Mouse (Mus musculus) adrenal gland, postnatal 14 days (tissue): ENCODE results near the gene Rabac1. TPM values are rescaled to one million over a fixed set of nuclear protein-coding genes. Genes with fewer than 3 reads are reported as not detected.
A peak's percentile ranks its signal among the peaks of the same experiment; 100 is the strongest.

Experiments used
- DNase-seq: peaks from one replicate; pipeline ENCODE4 v3.0.0; 2021; ENCODE audit warnings: mixed read lengths
- long read RNA-seq, 2 experiments: library from polyadenylated mRNA; stranded (forward); transcript quantifications; one replicate each; pipeline ENCODE4 v2.0.0; 2021
- total RNA-seq: library from RNA; stranded (reverse); gene quantifications from 2 replicates; pipeline ENCODE4 v1.2.3, GENCODE M21; 2021

Rabac1 gene
- 212 and 238 TPM in 2 replicates for total RNA-seq
- long read RNA-seq, experiment 1, transcript Rabac1-201 (5 exons, 899 nt) = major isoform, 161 of 169 reads
- long read RNA-seq, experiment 1, partial matches to known transcripts = 0 of 169 reads
- long read RNA-seq, experiment 1, other reads (novel, unspliced or antisense) = 5 of 169 reads
- long read RNA-seq, experiment 2, transcript Rabac1-201 (5 exons, 899 nt) = major isoform, 133 of 142 reads
- long read RNA-seq, experiment 2, partial matches to known transcripts = 3 of 142 reads
- long read RNA-seq, experiment 2, other reads (novel, unspliced or antisense) = 2 of 142 reads

DNA sequence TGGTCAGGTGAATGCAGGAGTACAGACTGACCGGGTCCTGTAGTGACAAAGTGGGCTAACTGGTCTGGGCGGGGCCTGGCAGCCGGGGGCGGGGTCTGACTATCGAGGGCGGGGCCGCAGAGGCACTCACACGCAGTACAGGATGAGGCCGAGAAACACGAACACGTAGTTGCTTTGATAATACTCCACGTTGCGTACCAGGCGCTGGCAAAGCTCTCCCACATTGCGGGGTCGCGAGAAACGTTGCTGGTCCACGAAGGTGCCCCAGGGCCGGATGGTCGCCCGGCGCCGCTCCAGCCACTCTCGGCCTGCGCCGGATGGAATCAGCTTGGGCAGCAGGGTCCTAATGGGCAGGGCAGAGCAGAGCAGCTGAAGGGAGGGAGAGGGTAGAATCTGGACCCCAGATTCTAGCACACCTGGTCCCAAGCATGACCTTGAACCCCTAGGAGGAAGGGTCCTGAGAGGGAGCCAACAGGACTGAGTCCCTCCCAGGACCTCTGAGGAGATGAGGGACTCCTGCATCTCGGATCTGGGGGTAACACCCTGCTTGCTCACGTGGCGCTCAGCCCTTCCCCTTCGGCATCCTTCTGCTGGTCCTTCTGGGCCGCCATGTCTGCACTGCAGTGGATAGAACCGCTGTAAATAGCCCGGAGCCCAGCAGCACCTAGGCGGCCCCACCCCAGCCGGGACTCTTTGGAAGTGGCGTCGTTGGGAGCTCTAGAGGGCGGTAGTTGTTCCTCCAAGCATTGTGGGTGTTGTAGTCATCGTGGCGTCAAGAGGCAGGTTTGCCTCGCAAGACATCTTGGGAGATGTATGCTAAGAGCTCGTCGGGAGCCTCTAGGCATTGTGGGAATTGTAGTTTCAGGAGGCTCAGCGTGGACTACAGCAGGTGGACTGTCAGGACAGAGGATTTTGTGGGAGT lies at the start of gene Rabac1:
TSS of gene Rabac1 (minus strand) at position 783 of the 922 bp plus-strand sequence.
- DNase-seq = peak; percentile 93

DNA sequence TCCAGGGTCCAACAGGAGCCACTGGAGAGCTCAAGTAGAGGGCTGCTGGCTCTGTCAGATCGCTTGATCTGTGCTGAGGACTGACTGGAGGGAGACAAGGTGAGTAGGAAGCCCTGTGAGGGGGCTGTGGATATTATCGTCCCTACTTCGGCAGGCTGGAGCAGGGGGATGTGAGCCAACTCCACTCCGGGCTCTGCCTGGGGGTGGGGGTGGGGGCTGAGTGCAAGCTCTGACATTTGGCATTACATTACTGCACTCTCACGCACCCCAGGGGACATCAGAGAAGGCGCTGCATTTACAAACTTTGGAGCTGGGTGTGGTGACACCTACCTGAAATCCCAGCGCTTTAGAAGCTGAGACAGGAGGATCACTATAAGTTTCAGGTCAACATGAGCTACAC lies 39.0 kb upstream of the Rabac1 start:
- DNase-seq = no peak

DNA sequence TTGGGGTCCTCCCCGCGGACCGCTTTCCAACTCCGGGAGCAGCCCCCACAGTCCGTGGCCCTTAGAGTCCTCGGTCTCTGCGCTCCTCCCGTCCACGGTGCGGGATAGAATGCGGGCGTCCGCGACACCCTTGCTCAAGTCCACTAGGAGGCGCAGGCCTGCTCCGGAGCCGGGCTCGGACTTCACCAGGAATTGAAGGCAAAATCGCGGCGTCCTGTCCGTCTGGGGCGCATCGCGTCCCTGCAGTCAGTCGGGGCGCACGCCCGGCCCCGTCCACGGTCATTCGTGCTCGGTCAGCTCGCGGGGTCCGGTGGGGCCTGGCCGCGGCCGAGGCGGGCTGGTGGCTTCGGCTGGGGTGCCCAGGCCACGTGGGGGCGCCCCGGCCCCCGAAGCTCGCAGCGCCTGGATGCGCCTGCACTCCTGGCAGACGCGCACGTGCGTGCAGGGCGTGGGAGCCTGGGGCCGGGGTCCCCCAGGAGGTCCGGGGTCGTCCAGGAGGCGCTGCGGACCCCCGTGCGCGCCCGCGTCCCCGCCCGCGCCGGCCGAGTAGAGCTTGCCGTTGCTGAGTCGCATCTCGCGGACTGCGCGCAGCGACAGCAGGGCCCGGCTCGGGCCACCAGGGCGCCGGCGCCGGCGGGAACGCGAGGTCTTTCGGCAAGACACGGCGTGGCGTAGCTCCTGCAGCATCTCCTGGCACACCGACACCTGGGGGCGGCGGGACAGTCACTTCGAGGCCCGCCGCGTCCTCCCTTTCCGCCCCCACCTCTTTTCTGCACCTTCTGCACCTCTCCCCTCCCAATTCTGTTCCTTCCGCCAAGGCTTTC lies 37.7 kb upstream of the Rabac1 start:
- peak; percentile 77 for DNase-seq

DNA sequence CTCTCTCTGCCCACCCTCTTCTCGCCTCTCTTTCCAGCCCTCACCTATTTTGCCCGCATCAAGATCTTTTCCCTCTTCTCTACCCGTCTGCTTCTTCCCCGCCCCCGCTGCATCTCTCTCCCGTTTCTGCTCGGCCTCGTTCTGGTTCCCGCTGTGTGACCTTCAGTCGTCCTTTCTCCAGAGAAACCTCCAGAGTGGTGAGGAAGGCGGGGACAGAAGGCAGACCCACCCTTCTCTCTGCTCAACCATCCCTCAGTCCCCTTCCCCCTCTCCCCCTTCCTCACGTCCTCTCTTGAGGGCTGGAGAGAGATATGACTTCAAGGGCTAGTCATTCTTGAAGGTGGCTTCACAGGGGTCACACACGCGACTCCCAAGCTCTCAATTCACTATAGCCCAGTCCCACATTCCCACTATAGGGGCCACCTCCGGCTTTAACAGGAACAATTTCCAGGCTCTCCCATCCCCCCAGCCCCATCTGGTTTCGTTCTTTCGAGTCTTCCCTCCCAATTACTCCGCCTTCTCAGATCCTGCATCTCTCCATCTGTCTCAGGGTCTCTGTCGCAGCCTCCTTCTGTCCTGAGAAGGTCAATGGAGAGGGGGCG lies 36.6 kb upstream of the Rabac1 start:
- DNase-seq = no peak

DNA sequence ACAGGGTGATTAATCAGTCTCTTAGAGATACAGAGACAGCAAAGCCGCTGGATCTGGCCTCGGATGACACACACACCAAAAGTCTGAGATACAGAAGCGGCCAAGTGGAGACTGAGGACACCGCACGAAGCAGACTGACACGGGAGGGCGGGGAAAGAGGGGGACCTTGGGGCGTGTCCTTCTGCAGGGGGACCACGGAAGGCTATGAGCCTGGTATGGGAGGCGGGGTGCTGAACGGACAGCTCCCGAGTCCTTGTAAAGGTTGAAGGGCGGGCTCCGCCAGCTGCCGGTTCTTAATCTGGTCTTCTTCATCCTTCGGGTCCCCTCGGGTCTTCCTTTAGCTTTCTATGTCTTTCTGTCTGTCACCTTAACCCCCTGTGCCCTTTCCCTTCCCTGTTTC lies 36.1 kb upstream of the Rabac1 start:
- DNase-seq = peak; percentile 92

DNA sequence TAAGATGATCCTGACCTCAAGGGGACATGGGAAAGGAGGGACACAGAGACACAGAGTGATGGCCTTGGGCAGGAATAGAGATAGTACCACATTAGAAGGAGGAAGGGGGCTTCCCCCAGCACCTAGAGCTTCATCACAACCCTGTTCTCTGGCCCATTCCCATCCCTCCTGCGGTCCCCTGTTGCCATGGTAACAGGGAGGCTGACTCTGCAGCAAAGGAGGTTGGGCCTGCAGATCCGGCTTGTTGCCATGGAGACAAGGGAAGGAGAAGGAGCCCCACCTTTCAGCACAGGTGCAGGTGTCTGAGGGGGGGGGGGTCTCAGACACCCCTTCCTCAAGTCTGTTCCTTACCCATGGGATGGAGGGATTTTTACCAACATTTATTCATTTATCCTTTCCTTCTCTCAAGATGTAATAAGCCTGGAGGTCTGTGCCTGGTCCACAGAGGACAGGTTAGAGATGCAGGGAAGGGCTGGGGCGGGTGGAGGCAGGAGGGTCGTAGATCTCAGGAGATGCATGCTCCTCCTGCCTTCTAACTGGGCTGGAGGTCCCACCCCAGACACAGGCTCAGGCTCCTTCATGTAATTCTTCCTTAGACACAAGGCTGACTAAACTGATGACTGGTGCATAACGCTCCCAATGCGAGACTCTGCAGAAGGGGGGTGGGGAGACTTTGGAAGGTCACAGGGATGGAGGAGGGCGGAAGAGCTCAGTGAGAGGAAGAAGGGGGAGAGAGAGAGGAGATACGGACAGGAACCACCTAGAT lies 35.2 kb upstream of the Rabac1 start:
- DNase-seq = peak; percentile 37

DNA sequence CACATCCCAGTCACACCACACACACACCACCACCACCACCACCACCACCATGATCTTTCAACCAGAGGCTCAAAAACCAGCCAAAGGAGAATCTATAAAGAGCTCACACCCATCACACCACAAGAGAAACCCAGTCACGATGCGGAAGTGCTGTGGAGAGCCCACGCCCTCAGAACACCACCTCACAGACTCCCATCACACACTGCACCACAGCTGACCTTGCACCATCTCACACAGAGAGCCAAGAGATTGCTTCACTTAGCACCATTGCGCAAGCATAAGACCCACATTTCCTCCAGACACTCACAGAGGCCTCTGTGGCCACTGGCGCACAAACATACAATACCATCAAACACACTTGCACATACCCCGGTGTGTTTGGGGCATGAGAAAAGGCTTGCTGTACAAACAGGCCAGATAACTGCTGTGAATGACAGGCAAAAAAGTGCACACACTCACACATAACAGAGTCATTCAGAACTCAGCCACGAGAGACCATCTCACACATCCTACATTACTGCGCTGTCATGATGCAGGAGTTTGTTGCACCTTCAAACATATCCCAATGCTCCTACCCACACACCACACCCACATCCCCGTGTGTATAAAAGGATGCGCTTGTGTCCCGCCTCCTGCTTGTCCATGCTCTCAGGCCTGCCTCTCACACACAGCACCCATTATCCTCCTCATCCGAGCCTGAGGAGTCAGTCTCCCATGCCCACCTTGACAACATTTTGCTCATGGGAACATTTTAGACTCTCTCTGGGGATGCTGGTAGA lies 34.2 kb upstream of the Rabac1 start:
- peak; percentile 75 for DNase-seq

DNA sequence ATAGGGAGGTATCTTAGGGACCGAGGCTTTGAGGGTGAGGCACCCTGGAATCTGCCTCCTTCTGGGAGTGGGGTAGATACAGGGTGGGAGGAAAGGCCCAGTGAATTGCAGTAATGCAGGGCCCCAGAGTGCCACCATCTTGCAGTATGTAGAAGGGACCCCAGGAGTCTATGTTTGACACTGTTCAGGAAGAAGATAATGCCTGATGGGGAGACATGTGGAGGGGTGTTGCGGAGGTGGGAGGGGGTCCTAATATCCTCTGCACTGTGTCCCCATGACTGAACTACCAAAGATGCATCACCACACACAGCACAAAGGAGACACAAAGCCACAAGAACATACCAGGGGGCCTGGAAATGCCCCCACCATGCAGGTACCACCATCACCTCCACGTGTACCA lies 33.6 kb upstream of the Rabac1 start:
- DNase-seq = no peak

DNA sequence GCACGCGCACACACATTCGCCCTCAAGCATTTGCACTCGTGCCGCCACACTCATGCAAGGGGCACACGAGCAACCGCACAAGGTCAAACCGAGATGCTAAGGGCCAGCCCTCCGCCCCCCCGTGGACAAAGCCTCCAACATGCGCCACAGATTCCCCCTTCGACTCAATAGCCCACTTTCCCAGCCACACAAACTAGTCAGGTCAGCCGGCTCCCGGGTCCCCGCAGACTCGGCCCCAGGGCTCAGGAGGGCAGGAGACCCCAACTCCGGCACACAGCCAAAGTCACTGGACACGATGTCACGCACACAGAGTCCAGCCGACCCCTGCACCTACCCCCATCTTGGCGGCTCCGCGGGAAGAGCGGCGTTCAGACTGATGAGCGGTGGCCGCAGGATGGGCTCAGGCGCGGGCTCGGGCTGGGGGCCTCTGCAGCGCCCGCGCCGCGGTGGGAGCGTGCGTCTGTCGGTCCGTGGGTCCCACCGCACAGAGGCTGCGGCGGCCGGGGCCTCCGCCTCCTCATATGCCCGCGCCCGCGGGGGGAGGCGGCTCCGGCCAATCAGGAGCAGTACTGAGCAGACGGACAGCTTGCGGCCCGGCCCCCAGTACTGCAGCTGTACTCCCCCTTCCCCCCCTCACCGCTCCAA lies 33.0 kb upstream of the Rabac1 start, which contains the start of gene Atp1a3:
TSS of gene Atp1a3 (minus strand) at position 538 of the 645 bp plus-strand sequence.
- DNase-seq = peak; percentile 83

DNA sequence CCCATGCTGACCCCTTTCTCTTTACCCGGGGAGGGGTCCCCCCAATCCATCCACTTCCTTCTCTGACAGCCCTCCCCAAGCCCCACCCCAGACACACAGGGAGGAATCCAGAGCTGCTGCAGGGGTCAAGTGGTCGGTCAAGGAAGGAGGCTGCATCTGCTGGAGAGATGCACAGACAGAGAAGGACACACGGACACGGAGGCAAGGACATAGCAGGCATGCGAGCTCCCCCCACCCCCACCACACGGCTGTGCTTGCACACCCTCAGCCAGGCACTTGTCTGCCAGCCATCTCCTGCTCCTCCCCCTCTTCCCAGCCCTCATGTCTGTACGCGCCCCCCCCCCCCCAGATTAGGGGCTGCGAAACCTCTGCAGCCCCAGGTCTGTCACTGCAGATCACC lies 32.3 kb upstream of the Rabac1 start:
- no peak for DNase-seq

DNA sequence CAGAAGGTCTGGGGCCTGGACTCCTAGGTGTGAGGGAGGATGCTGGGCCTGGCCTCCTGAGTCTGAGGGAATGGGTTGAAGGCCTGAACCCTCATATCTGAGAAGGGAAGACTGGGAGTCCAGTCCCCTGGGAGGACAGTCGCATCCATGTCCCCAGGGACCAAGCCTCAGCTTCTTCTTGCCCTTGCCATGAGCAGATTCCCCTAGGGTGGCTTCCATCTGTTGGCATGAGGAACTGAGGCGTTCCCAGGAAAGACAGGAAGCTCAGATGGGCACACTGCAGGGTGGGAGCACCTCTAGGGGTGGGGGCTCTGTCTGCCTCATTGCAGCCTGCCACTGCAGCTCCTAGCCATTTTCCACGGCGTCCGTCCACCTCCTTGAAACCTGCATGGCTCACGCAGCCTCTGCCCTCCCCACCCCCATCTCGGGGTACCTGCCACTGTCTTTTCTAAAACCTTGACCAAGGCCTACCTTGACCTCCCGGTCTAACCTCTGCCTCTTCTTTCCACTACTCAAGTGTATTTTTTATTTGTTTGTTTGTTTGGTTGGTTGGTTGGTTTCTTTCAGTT lies 31.4 kb upstream of the Rabac1 start:
- no peak for DNase-seq

DNA sequence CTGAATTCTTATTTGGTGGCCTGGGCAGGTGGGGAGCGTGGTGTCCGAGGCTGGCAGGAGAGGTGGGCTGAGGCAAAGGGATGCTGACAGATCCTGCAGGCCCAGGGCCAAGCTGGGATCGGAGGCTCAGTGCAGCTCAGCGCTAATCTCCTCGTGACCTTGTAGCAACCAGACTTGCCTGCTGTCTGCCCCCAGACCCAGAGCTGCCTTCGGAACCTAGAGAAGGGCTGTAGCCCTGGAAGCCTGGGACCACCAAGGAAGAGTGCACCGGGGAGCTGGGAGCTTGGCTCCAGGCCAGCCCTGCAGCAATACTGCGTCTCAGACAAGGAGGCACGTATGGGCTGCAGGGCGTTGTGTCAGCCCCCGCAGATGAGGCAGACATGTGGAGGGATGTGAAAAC lies 30.7 kb upstream of the Rabac1 start:
- no peak for DNase-seq

DNA sequence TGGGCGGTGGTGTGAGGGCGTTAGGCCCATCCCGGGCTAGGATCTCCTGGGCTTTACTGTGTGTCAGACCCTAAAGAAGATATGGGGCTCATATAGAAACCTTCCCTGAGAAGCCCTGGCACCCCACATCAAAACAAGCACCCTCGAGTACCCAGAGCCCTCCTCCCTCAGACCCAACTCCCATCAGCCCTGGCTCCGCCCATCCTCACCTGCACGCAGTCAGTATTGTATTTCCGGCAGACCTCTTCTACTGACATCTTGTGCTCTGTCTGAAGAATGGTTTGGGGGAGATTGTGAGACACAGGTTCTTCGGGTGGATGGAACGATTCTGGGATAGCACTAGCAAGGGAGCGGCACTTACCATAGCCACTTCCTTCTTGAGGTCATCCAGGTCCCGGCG lies 28.2 kb upstream of the Rabac1 start:
- no peak for DNase-seq

DNA sequence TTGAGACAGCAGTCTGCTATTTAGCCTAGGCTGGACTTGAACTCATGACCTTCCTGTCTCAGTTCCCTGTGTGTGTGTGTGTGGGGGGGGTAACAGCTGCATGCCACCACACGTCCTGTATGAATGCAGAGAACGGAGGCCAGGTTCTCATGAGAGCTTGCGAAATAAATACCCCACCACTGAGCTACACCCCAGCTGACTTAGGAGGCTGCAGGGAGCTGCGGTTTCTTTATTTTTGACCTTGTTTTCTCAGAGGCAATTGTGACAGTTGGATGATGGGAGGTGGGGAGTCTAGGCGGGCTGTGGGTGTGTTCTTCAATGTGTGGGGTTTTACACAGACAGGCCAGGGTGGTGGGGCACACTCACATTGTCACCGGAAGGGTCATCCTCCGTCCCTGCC lies 27.7 kb upstream of the Rabac1 start:
- no peak for DNase-seq

DNA sequence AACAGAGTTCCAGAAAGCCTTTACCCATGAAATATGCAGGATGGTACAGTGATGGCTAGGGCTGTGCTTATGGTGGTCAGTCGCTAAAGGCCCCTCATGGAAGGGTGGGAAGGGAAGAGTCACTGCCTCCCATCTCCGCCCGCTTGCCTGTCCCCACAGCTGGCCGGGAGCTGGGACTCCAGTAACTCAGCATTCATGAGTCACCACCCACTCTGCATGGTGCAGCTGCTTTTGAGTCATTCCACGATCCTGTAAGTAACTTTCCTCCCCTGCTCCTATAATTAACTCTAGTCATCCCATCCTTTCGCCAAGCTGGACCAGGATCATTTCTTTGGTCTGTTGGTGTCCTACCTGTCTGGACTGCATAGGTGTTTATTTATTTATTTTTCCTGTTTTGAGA lies 20.5 kb upstream of the Rabac1 start:
- DNase-seq = no peak

DNA sequence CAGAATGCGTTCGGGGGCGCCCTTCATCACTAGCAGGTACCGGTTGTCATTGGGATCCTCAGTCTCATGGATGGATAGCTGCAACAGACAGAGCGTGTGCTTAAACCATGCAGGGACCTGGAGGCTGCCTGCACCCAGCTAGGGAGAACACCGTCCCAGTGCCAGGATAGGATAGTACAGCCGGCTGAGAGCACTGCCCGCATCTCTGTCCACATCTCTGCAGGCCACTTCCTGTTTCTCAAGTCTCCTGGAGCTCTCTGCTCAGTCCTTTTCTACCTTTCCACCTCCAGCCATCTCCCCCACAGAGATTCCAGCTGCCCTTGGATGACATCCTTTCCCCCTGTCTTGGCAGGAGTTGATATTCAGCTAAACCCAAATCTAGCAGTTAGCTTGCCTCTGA lies 17.9 kb upstream of the Rabac1 start:
- no peak for DNase-seq

DNA sequence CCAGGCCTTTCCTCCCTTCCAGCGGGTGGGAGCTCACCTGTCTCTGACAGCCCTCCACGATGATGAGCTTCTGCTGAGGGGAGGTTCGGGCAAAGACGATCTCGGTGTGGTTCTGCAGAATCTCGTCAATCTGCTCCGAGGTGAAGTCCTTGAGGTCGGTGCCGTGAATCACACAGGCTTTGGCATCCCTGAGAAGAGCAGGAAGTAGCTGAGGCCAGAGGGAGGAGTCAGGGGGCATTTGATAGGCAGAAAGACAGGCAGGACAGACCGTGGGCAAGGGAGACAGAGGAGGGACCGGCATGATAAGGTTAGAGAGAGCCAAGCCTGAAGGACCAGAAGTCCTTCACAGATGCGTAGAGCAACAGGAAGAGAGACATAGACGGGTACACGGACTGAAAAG lies 15.4 kb upstream of the Rabac1 start:
- peak; percentile 81 for DNase-seq

DNA sequence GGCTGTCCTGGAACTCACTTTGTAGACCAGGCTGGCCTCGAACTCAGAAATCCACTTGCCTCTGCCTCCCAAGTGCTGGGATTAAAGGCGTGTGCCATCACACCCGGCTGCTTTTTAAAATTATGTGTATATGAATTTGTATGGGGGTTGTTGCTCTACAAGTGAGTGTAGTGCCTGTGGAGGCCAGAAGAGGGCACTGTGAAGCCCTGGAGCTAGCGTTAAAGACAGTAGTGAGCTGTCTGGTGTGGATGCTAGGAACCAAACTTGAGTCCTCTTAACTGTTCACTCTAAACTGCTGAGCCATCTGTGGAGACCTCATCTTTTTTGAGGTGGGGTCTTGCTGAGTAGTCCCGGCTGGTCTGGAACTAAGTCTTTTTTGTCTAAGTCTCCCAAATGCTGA lies 13.2 kb upstream of the Rabac1 start:
- no peak for DNase-seq

DNA sequence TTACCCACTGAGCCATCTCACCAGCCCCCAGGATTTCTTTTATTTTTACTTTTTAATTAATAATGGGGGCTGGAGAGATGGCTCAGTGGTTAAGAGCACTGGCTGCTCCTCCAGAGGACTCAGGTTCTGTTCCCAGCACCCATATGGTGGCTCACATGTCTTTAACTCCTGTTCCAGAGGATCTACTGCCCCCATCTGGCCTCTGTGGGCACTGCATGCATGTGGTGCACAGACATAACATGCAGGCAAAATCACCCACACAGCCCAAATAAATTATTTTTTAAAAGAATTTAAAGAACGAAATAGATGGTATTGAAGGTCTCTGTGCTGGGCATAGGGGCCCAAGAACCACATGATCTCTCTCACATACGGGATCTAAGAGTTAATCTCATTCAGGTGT lies 11.8 kb upstream of the Rabac1 start:
- DNase-seq = no peak

DNA sequence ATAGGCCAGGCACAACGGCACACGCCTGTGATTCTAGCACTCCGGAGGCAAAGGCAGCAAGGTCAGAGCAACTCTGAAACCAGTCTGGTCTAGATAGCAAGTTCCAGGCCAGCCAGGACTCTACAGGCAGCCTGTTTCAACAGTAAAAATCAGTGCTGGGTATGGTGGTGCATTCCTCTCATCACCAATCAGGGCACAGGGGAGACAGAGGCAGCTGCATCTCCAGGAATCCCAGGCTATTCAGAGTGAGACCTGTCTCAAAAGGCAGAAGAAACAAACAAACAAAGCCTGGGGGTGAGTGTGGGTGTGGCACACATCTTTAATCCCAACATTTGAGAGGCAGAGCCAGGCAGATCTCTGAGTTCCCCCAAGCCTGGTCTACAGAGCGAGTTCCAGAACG lies 10.8 kb upstream of the Rabac1 start:
- DNase-seq = no peak
